Mouse (Mus musculus) liver, adult (tissue): ENCODE data around the gene Ly6g5c.
A peak's percentile ranks its signal among the peaks of the same experiment; 100 is the strongest.

Experiments
- GATA4 ChIP-seq: IDR thresholded peaks from 2 replicates; pipeline ENCODE4 v1.6.1; 2014; ENCODE audit warnings: mild to moderate bottlenecking, low read length; ENCODE audit not compliant: insufficient replicate concordance

Ly6g5c gene

DNA sequence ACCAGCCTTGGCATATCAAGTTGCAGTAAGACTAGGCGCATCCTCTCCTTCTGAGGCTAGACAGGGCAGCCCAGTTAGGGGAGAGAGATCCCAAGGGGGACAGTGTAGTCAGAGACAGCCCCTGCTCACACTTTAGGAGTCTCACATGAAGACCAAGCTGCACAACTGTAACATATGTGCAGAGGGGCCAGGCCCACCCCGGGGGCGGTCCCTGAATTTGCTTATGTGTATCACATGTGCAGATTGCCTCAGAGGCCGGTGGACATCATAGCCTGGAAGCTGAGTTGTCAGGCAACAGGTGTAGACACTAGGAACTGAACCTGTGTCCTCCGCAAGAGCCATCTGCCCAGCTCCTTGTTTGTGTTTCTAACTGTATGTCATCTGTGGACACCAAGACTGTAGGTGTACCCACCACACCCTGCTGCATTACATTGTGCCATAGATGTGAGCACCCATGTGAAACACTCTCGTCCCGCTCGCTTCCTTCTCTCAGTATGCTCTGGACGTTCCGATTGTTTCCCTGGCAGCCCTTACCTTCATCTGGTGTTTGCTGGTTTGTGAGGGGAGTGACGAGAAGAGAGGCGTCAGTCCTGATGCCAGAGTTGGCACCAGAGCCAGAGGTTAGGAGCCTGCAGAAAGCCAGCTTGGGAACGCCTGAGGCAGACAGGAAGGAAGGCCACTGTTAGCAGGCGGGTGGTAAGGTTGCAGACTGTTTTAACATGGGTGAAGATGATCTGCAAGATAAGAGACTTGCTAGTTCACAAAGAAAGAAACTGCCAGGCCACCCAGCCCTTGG, 15.5 kb upstream of the Ly6g5c start:
- TF ChIP-seq GATA4: no peak

DNA sequence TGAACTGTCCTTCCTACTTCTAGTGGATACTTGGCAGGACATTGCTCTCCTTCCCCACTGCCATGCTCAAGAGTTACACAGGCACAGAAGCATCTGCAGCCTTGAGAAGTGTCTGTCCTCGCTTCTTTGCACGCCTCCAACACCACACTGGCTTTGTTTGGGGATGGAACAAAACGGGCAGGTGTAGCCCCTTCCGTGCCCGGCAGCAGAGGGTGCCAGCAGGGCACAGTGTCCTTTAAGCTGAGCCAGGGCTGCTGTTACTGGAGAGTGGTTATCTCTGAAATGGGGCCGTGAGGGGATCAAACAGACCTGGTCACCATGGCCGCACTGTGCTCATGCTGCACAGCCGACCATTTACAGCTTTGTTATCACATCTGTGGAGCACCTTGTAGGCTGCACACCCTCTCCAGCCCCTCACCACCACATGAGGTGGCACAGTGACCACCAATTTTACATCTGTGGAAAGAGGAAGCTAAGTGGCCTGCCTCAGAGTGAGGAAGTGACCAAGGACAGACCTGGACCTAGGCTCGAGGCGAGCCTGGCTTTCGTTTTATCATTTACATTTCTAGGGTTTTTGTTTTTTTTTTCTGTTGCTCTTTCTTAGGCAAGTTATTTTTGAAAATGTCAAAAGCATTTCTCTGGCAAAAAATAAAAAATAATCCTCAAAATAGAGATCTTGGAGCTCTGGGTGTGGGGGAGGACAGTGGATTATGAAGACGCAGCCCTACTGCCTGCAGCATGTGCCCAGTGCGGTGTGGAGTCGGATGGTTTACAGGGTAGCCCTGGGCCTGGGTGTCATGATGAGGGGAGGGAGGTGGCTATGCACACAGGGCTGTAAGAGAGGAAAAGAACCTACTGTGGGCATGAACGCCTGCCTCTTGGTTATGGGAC, 13.4 kb upstream of the Ly6g5c start:
- TF ChIP-seq GATA4: no peak

DNA sequence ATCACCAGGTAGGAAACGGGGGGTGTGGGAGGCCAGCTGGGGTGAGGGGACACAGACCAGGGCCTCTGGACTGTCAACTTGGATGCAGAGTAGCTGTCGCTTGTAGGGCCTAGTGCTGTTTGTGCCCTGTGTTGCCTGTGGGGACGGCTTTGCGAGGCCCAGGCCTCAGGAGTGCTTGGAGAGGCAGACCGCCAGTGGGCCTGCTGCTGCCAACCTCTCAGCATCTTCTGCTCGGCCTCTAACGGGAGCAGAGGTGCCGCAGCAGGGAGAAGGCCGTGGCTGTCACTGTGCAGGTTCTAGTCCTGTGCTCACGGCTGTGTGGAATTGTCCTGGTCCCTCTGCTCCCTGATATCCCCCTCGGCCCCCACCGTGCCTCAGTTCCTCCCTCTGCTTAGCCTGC, 11.5 kb upstream of the Ly6g5c start:
- no peak for TF ChIP-seq GATA4

DNA sequence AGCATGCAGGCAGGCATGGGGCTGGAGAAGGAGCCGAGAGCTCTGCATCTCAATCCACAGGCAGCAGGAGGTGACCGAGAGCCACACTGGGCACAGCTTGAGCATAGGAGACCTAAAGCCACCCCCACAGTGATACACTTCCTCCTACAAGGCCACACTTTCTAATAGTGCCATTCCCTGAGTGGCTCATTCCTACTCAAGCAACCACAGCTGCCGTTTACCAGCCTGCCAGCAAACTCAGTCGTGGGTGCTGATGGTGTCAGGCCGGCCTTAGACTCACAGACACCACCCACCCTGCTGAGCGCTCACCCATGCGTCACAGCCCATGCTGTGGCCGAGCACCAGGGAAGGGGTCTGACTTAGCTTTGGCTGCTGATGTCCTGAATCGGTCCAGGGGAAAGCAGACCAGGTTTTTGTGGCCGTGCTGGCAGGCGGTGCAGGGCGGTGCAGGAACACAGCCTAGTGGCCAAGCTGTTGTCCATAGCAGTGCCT, 10.9 kb upstream of the Ly6g5c start:
- no peak for TF ChIP-seq GATA4

DNA sequence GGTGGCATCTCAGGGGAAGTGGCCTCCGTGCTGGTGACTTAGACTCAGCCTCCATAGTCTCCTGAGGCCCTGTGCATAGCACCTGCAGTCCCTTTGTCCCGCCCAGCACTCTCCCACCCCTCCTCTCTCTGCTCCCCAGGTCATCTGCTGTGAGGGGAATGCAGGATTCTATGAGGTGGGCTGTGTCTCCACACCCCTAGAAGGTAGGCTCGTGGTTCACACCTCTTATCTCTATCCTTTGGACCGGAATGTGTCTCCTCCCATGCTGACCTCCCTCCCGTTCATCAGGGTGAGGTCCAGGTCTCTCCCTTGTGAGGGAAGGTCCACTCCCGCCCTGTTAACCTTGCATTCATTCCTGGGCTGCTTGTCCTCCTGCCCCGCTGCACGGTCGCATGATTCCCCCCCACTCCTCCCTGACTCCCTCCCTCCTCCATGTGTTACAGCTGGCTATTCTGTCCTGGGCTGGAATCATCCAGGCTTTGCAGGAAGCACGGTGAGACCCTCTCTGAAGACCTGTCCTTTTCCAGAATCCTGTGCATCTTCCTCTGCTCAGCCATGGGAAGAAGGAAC, 7.8 kb upstream of the Ly6g5c start:
- no peak for TF ChIP-seq GATA4

DNA sequence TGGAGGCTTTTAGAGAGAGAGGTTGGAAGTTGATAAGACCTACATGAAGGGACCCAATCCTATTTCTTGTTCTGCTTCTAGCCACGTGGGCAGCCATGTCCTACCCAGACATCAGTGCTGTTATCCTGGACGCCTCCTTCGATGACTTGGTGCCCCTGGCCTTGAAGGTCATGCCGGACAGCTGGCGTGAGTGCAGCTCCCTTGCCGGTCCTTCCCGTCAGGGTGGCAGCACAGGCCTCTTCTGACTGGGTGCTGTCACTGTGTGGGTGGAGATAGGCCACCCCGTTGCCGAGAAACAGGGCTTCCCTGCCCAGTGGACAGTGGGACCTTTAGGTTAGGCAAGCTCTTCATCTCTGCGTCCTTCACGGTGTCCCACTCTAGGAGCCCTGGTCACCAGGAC, 6.9 kb upstream of the Ly6g5c start:
- no peak for TF ChIP-seq GATA4

DNA sequence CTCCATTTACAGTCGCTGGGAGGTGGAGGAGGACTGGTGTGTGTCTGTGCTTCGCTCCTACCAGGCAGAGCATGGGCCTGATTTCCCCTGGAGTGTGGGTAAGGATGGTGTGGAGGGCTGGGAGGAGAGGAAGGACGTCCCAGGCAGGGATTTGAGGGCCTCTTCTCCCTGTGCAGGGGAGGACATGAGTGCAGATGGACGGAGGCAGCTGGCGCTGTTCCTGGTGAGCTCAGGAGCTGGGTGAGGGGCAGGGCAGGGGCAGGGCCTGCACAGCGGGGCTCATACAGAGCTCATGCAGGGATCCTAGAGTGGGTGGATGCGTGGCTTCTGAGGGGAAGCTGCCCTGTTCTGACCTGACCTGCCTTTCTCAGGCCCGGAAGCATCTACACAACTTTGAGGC, 5.8 kb upstream of the Ly6g5c start:
- no peak for TF ChIP-seq GATA4

DNA sequence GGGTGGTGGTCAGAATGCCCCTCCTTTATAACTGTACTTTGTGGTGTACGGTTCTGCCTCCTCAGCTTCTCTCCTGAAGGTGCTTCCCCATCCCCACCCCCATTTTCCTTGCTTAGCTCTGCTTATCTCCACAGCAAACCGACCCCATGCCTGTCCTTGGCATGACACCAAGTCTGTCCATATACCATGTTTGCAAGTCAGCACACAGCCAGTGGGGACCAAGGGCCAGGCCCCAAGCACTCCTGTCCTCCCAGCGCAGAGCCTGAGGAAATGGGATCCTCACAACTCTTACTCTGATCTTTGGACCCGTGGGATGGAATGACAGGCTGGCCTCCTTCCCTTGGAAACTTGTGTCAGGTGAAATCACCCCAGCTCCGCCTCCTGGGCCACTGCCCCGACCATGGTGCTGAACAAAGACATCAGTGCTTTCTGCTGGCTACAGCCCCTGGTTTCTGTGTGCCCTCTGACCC, 4.8 kb upstream of the Ly6g5c start:
- TF ChIP-seq GATA4: no peak

DNA sequence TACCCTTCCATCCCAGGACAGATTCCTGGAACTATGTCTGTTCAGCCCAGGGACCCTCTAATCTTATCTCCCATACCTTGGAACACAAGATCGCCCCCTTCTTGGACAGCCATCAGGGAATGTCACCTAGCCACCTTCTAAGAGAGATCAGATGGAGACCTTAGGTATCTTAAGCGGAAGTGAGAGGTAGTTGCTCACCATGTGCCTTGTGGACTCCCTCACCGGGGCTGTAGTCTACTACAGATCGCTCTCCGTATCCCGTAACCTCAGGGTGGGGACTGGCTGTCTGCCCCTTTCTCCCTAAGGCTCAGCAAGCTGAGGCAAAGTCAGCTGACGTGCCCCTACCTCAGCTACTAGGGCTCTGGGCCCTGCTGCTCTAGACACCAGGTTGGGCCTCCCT, 4.0 kb upstream of the Ly6g5c start:
- TF ChIP-seq GATA4: no peak

DNA sequence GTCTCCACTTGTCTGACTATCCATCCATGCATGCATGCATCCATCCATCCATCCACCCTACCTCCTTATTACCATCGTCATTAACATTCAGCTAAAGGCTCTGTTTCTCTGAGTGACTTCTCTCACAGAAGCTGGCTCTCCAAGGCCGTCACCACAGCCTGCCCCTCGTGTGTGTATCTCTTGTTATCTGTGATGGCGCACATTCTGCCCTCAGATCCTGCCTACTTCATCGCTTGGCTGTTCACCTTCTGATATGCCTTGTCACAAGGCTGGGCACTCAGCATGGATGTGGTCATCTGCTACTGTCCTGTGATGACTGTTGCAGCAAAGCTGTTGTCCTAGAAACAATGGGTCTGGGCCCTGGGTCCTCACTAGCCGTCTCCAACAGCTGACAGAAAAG, 3.3 kb upstream of the Ly6g5c start:
- no peak for TF ChIP-seq GATA4

DNA sequence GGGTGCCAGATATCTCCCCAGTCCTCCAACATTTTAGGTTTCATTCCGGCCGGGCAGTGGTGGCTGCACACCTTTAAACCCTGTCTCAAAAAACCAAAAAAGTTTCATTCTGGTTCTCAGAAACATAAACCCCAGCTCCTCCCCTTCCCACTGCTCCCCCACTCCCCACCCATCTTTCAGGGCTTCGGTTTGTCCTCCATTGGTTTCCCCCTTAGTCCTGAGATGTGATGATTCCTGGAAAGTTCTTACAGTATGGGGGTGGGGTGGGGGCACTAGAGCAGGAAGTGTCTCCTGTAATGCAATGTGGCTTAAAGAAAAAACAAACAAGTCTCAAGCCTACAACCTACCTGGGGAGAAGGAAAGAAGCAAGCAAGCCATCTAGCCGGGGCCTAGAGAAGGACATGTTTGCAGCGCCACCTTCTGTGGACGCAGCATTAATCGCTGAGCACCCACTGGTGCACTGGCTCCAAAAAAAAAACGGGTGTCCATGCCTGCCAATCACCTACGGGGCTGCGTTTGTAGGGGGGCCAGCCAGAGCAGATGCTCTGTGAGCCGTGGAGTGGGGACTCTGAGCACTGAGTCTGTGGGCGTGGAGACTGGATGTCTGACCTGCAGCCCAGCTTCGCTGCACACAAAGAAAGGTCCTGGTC, 2.2 kb upstream of the Ly6g5c start:
- TF ChIP-seq GATA4: no peak

DNA sequence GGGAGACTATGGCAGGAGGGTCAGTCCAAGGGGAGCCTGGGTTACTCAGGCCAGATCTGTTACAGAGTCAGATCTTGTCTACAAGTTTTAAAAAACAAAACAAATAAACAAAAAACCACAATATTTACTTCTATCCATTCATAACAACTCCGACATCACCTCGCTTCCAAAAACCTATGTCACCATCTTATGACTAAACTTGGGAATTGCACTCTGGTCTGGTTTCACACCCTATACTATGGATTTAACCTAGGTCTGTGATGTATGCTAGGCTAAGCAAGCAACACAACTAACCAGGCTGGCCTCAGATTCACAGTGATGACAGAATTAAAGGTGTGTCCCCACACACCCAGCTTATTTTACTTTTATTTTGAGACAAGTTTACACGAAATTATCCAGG, 1.6 kb upstream of the Ly6g5c start:
- no peak for TF ChIP-seq GATA4

DNA sequence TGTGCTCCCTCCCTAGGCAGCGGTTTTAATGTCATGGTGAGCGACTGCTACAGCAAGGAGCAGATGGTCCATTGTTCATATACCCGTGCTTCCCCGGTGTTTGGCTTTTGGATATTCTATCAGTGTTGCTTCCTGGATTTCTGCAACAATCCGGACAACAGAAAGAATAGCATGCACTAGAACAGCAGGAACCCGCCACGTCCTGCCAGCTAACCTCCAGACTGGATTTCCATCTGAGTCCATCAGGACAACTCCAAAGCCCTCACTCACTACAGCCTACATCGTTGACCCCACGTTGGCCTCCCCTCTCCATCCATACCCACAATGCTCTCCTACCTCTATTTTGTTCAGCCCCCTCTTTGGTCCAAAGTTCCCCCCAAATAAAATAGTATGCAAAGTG, 3.7 kb downstream of the Ly6g5c start:
- peak; percentile 48; the same call in 1 of the 2 replicates for TF ChIP-seq GATA4

DNA sequence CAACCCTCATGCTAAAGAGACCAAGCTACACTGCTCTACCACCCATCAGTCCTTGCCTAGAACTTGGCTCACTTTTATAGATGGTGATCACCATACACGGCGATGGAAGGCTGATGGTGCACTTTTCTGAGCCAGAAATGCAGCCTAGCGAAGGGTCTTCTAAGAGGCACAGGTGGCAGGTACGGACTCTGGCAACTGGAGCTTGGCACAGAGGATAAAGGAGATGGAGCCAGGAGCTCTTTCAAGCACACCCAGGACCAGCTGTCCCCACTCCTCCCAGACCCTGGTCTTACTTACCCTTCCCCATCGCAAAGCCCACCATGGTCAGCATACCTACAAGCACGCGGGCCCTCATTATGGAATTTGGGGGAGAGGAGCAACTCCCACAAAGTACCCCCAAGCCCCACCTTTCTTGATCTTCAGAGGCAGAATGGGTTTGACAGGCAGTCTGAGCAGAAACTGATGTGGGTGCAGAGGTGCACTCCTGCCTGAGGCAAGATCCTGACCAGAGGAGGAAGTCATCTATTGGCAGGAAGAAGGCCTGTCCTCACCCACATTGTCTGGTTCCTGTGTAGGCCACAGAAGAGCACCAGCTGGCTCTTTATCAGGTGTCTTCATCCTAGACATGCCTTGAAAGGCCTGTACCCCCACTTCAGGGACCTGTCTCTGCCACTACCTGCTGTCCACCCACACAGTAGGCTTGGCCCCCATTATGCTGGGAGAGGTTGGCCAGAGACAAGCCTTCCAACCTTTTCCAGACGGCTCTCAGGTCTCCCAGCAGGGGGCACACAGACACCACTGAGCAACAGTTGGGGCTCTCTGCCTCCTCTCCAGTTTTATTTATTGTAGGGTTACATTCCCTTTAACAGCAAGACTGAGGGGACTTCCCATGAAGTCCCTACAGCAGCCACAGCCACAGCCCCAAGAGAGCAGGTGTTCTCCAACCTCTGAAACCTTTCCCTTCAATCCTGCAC, 7.3 kb downstream of the Ly6g5c start, which contains the start of gene Ly6g5b:
Ly6g5b (minus strand) TSS at position 383 of the 974 bp plus-strand sequence.
- TF ChIP-seq GATA4: no peak

DNA sequence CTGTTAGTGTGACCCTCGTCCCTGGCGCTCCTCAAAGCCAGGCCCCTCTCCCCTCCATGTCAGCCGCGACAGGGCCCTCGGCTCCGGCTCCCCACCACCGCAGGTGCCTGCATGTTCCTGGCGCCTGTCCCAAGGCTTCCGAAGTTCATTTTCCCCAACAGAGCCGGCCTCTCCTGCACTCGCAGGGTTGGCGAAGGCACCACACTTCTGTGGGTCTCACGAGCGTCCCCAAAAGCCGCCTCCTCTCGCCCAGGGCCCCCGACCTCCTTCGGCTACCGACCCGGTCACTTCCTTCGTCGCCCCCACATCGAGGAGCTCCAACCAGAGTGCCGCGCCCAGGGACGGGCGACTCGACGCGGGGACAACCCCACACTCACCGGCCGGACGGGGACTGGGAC, 12.7 kb downstream of the Ly6g5c start:
- no peak for TF ChIP-seq GATA4
